Comparison of ENCODE assay signal across 8 mouse cellular contexts in the genomic region with DNA sequence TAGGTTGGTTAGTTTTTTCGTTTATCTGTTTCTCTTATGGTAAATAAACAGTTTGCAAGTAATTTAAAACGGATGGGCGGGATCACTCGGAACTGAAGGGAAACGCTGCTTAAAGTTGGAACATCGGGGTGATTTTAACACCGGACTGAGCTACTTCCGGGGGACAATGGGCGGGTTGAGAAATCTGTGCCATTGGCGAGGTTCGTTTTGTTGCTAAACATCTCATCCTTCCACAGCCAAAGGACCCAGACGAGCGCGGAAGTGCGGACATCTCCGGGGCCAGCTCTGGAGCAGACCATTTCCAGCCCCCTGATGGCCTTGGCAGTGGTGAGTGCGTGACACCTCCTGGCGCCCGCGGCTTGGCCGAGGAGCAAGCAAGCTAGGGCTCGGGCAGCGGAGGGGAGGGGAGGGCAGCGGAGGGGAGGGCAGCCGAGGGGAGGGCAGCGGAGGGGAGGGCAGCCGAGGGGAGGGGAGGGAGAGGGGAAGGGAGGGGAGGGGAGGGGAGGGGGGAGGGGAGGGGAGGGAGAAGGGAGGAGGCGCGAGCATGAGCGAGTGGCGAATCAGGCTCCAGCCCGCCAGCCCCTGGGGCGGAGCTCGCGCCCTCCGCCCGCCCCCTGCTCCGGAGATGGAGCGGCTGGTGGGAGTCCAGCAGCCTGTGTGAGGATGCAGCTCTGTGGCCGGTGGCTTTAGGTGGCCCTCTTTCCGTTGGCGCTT. TPM values are rescaled to one million over a fixed set of nuclear protein-coding genes. Genes with fewer than 3 reads are reported as not detected.
DNase-seq lines count a peak whose midpoint lies in the region; ATAC-seq and TF ChIP-seq lines count a peak whose summit lies in the region.

No protein-coding gene starts in this region.

- H3K36me3 ChIP-seq in embryonic facial prominence, embryonic 12.5 days, result no peaks in the 10 kb centered on the region
- no peaks in the 10 kb centered on the region for H3K36me3 ChIP-seq in limb, embryonic 12.5 days
- H3K36me3 ChIP-seq in midbrain, embryonic 15.5 days (replicated peaks), result no peaks in the 10 kb centered on the region
- H3K36me3 ChIP-seq in spleen, adult 2 months (ENCODE audit: control insufficient read depth, insufficient read depth, low read length), result no peaks in the 10 kb centered on the region

- H3K4me1 ChIP-seq in embryonic facial prominence, embryonic 12.5 days, result no peaks in the 10 kb centered on the region
- no peaks in the 10 kb centered on the region for H3K4me1 ChIP-seq in limb, embryonic 12.5 days (replicated peaks)
- no peaks in the 10 kb centered on the region for H3K4me1 ChIP-seq in midbrain, embryonic 15.5 days
- H3K4me1 ChIP-seq in spleen, adult 2 months (ENCODE audit: control insufficient read depth, insufficient read depth, insufficient read length), result no peaks in the 10 kb centered on the region

- H3K4me2 ChIP-seq in embryonic facial prominence, embryonic 12.5 days (replicated peaks), result peak overlapping the region; percentile 41
- H3K4me2 ChIP-seq in limb, embryonic 12.5 days, result peak overlapping the region; percentile 49
- H3K4me2 ChIP-seq in midbrain, embryonic 15.5 days, result peak overlapping the region; percentile 49

- peak overlapping the region; percentile 89 for H3K27ac ChIP-seq in embryonic facial prominence, embryonic 12.5 days
- peak overlapping the region; percentile 84 for H3K27ac ChIP-seq in limb, embryonic 12.5 days
- peak overlapping the region; percentile 89 for H3K27ac ChIP-seq in midbrain, embryonic 15.5 days
- peak overlapping the region; percentile 91 for H3K27ac ChIP-seq in spleen, adult 2 months (ENCODE audit: insufficient read depth, low read length)

- peak; percentile 90 for ATAC-seq in embryonic facial prominence, embryonic 12.5 days (ENCODE audit: insufficient number of reproducible peaks, insufficient read depth, low FRiP score, low TSS enrichment)
- ATAC-seq in limb, embryonic 12.5 days (ENCODE audit: insufficient number of reproducible peaks, insufficient read depth, low FRiP score, low TSS enrichment, low read depth), result peak; percentile 92
- ATAC-seq in midbrain, embryonic 15.5 days (replicated peaks), result peak; percentile 98

- WGBS in embryonic facial prominence, embryonic 12.5 days, result 22% methylated on average over 32 of the region's 42 CpGs
- 16% methylated on average over 26 of the region's 42 CpGs for WGBS in limb, embryonic 12.5 days
- 32% methylated on average over 36 of the region's 42 CpGs for WGBS in midbrain, embryonic 15.5 days
- 25% methylated on average over 33 of the region's 42 CpGs for WGBS in spleen, adult 2 months

- DNase-seq in 3134 (ENCODE audit: extremely low read depth, insufficient read length, low spot score), result peak; percentile 85
- peak; percentile 68 for DNase-seq in adrenal gland, postnatal 25 days
- DNase-seq in heart, adult 11 months, result peak; percentile 97
- DNase-seq in kidney, adult 18-20 months, result peak; percentile 77
- peak; percentile 40 to 74 for DNase-seq in spleen, adult 2 months (ENCODE audit: low read depth in 1 of 2, low spot score in 2 of 2)

- H3K27me3 ChIP-seq in embryonic facial prominence, embryonic 12.5 days, result no peaks in the 10 kb centered on the region
- 0 out of 2 replicates have a peak, but pooled peaks cover 3% of the 10 kb centered on the region for H3K27me3 ChIP-seq in limb, embryonic 12.5 days
- H3K27me3 ChIP-seq in midbrain, embryonic 15.5 days (replicated peaks), result 0 out of 2 replicates have a peak, but pooled peaks cover 2% of the 10 kb centered on the region
- H3K27me3 ChIP-seq in spleen, adult 2 months (ENCODE audit: control insufficient read depth, insufficient read depth, low read length), result no peaks in the 10 kb centered on the region

- peak overlapping the region; percentile 47 for H3K4me3 ChIP-seq in embryonic facial prominence, embryonic 12.5 days
- H3K4me3 ChIP-seq in limb, embryonic 12.5 days (replicated peaks), result peak overlapping the region; percentile 52
- H3K4me3 ChIP-seq in midbrain, embryonic 15.5 days, result peak overlapping the region; percentile 59
- H3K4me3 ChIP-seq in spleen, adult 2 months (ENCODE audit: extremely low read depth, insufficient read depth, insufficient read length), result peak overlapping the region; percentile 98

- no peaks in the 10 kb centered on the region for H3K9me3 ChIP-seq in embryonic facial prominence, embryonic 12.5 days
- H3K9me3 ChIP-seq in limb, embryonic 12.5 days, result no peaks in the 10 kb centered on the region
- H3K9me3 ChIP-seq in midbrain, embryonic 15.5 days, result no peaks in the 10 kb centered on the region

- no peak for TF ChIP-seq CTCF in spleen, adult 2 months (IDR thresholded peaks at IDR 0.05; ENCODE audit: extremely low read depth, insufficient read depth, insufficient read length, insufficient replicate concordance)

- TF ChIP-seq POLR2A in spleen, adult 2 months (IDR thresholded peaks at IDR 0.05; ENCODE audit: low read depth, low read length), result no peak

- H3K9ac ChIP-seq in embryonic facial prominence, embryonic 12.5 days, result no peak overlapping the region
- H3K9ac ChIP-seq in limb, embryonic 12.5 days (replicated peaks), result peak overlapping the region; percentile 52
- peak overlapping the region; percentile 40 for H3K9ac ChIP-seq in midbrain, embryonic 15.5 days

RNA-seq across cellular contexts. Expression of gene Nxt2, which starts 1.6 kb away (rescaled TPM):
- total RNA-seq in adrenal gland, postnatal 25 days (2021), result 17.4 and 19.2 TPM in 2 replicates
- 12.6 and 13.2 TPM in 2 replicates for polyA plus RNA-seq in embryonic facial prominence, embryonic 12.5 days (2016; fragmentation: Nextera tagmentation; extraction: Ambion mirVana)
- 12.1 and 12.2 TPM in 2 replicates for polyA plus RNA-seq in limb, embryonic 12.5 days (2016; fragmentation: Nextera tagmentation; extraction: Ambion mirVana)
- 16.0 and 19.2 TPM in 2 replicates for polyA plus RNA-seq in midbrain, embryonic 15.5 days (2015; fragmentation: Nextera tagmentation; extraction: Ambion mirVana)
- polyA plus RNA-seq in spleen, adult 2 months (2012; rRNA removed), result 0.68 and 0.84 TPM in 2 replicates

RNA-seq across cellular contexts. Expression of gene Gucy2f, which starts 31.5 kb away (rescaled TPM):
- total RNA-seq in adrenal gland, postnatal 25 days (2021), result not detected in 2 replicates
- polyA plus RNA-seq in embryonic facial prominence, embryonic 12.5 days (2016; fragmentation: Nextera tagmentation; extraction: Ambion mirVana), result not detected in 2 replicates
- not detected in 2 replicates for polyA plus RNA-seq in limb, embryonic 12.5 days (2016; fragmentation: Nextera tagmentation; extraction: Ambion mirVana)
- 0.04 and 0.05 TPM in 2 replicates for polyA plus RNA-seq in midbrain, embryonic 15.5 days (2015; fragmentation: Nextera tagmentation; extraction: Ambion mirVana)
- polyA plus RNA-seq in spleen, adult 2 months (2012; rRNA removed), result not detected in 2 replicates

Comparison
In these comparisons a context has a peak if more than half of its experiments do, and no peak if none do; other contexts are left out.
1. Peak in every context shown above with its lines: DNase-seq, ATAC-seq, H3K4me3 ChIP-seq and H3K27ac ChIP-seq.
2. H3K4me3 ChIP-seq: peak in every context shown above with its lines; median percentile 98 in spleen, adult 2 months; 59 in midbrain, embryonic 15.5 days; 52 in limb, embryonic 12.5 days; 47 in embryonic facial prominence, embryonic 12.5 days.